In the genomic region with DNA sequence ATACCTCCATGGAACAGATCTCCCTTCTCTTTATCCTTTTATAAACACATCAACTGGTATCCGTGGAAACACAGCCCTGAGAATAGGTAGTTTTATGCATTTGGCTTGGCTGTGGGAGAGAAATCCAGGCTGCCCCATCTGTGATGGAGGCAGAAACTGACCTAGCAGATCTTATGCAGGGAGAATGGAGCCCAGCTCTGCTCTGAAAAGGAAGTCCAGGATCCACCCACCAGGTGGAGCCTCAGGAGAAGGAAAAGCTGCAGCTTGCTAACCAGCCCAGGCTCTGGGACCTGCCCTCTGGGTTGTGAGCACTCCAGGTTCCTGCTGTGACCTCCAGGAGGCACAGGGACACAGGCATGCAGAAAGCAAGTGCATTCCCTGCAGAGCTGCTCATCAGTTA, we compare ENCODE assay signal across 8 mouse cellular contexts. TPM values are rescaled to one million over a fixed set of nuclear protein-coding genes. Genes with fewer than 3 reads are reported as not detected.
DNase-seq lines count a peak whose midpoint lies in the region; ATAC-seq and TF ChIP-seq lines count a peak whose summit lies in the region.

No protein-coding gene starts in this region.

- no peaks in the 10 kb centered on the region for H3K9me3 ChIP-seq in liver, postnatal 0 days (ENCODE audit: low read length)

- no peak overlapping the region for H3K4me3 ChIP-seq in testis, adult 2 months (ENCODE audit: control insufficient read depth, low read depth, low read length)
- H3K4me3 ChIP-seq in liver, postnatal 0 days (ENCODE audit: low read depth, low read length) = no peak overlapping the region

- ATAC-seq in liver, postnatal 0 days = no peak
- ATAC-seq in activated CD4-positive, CD25-positive, alpha-beta regulatory T cell, adult 4 months = no peak

- peak; percentile 37 to 67 for DNase-seq in cerebellum, postnatal 14 days
- DNase-seq in cerebellum, adult 11 months = no peak
- DNase-seq in testis, postnatal 14 days (ENCODE audit: low spot score) = no peak
- DNase-seq in kidney, adult 9 months = peak; percentile 51
- no peak for DNase-seq in liver, postnatal 0 days
- peak; percentile 69 for DNase-seq in right cerebral cortex, postnatal 25 days

- no peak for TF ChIP-seq EP300 in liver, postnatal 0 days (IDR thresholded peaks at IDR 0.05; ENCODE audit: low read depth)

- no peak overlapping the region for H3K9ac ChIP-seq in liver, postnatal 0 days (replicated peaks)

- TF ChIP-seq POLR2A in testis, adult 2 months (IDR thresholded peaks at IDR 0.05; ENCODE audit: control insufficient read depth, low read depth, low read length) = no peak

- no peak overlapping the region for H3K27ac ChIP-seq in testis, adult 2 months (ENCODE audit: control insufficient read depth, insufficient read depth, low read depth, low read length)
- H3K27ac ChIP-seq in liver, postnatal 0 days (ENCODE audit: low read depth) = no peak overlapping the region

- peaks cover 10% of the 10 kb centered on the region for H3K4me1 ChIP-seq in testis, adult 2 months (ENCODE audit: control insufficient read depth, insufficient read depth, low read length)
- peaks cover 3% of the 10 kb centered on the region; the same call in 1 of the 2 replicates for H3K4me1 ChIP-seq in liver, postnatal 0 days (ENCODE audit: insufficient read depth)

- 14% methylated on average over 1 of the region's 1 CpGs for WGBS in liver, postnatal 0 days (ENCODE audit: insufficient replicate concordance)

- H3K27me3 ChIP-seq in testis, adult 2 months (ENCODE audit: control insufficient read depth, insufficient read depth, low read length) = no peaks in the 10 kb centered on the region
- peaks cover 14% of the 10 kb centered on the region; the same call in 1 of the 2 replicates for H3K27me3 ChIP-seq in liver, postnatal 0 days (ENCODE audit: insufficient read depth, low read length)

- H3K36me3 ChIP-seq in testis, adult 2 months (ENCODE audit: control insufficient read depth, insufficient read depth, low read length) = no peaks in the 10 kb centered on the region
- H3K36me3 ChIP-seq in liver, postnatal 0 days (replicated peaks; ENCODE audit: insufficient read depth, low read length) = no peaks in the 10 kb centered on the region

- no peak overlapping the region for H3K4me2 ChIP-seq in liver, postnatal 0 days (ENCODE audit: low read depth, low read length)

- TF ChIP-seq CTCF in testis, adult 2 months (IDR thresholded peaks at IDR 0.05; ENCODE audit: control insufficient read depth, insufficient read depth, insufficient replicate concordance, low read depth, low read length) = peak; percentile 29; the same call in 1 of the 2 replicates
- peak; percentile 33 for TF ChIP-seq CTCF in liver, postnatal 0 days (IDR thresholded peaks at IDR 0.05; ENCODE audit: low read depth)

RNA-seq across cellular contexts. Expression of a gene that starts 7.6 kb away (rescaled TPM):
- 0.36 TPM in 1 of 2 replicates, not detected in the other for polyA plus RNA-seq in testis, adult 2 months (2012; rRNA removed)
- not detected in 2 replicates for polyA plus RNA-seq in liver, postnatal 0 days (2015; fragmentation: Nextera tagmentation; extraction: Ambion mirVana)
- polyA plus RNA-seq in activated CD4-positive, CD25-positive, alpha-beta regulatory T cell, adult 4 months (2017; shearing (Covaris generic)) = not detected

RNA-seq across cellular contexts. Expression of a gene that starts 9.5 kb away (rescaled TPM):
- polyA plus RNA-seq in testis, adult 2 months (2012; rRNA removed) = 0.10 and 0.11 TPM in 2 replicates
- polyA plus RNA-seq in liver, postnatal 0 days (2015; fragmentation: Nextera tagmentation; extraction: Ambion mirVana) = not detected in 2 replicates
- polyA plus RNA-seq in activated CD4-positive, CD25-positive, alpha-beta regulatory T cell, adult 4 months (2017; shearing (Covaris generic)) = under 1 TPM in 1 of 2 experiments, not detected in 1; 0.36 TPM

RNA-seq across cellular contexts. Expression of a gene that starts 32.6 kb away (rescaled TPM):
- not detected in 2 replicates for polyA plus RNA-seq in testis, adult 2 months (2012; rRNA removed)
- not detected in 2 replicates for polyA plus RNA-seq in liver, postnatal 0 days (2015; fragmentation: Nextera tagmentation; extraction: Ambion mirVana)
- not detected for polyA plus RNA-seq in activated CD4-positive, CD25-positive, alpha-beta regulatory T cell, adult 4 months (2017; shearing (Covaris generic))

RNA-seq across cellular contexts. Expression of a gene that starts 33.4 kb away (rescaled TPM):
- 9.5 and 9.8 TPM in 2 replicates for polyA plus RNA-seq in testis, adult 2 months (2012; rRNA removed)
- polyA plus RNA-seq in liver, postnatal 0 days (2015; fragmentation: Nextera tagmentation; extraction: Ambion mirVana) = 4.6 and 5.0 TPM in 2 replicates
- 10 to 100 TPM in 1 of 2 experiments, 1 to 10 TPM in 1; 9.3 to 11.8 TPM for polyA plus RNA-seq in activated CD4-positive, CD25-positive, alpha-beta regulatory T cell, adult 4 months (2017; shearing (Covaris generic))

RNA-seq across cellular contexts. Expression of a gene that starts 39.5 kb away (rescaled TPM):
- polyA plus RNA-seq in testis, adult 2 months (2012; rRNA removed) = 29.4 and 33.7 TPM in 2 replicates
- polyA plus RNA-seq in liver, postnatal 0 days (2015; fragmentation: Nextera tagmentation; extraction: Ambion mirVana) = 14.1 and 15.2 TPM in 2 replicates
- polyA plus RNA-seq in activated CD4-positive, CD25-positive, alpha-beta regulatory T cell, adult 4 months (2017; shearing (Covaris generic)) = 10 to 100 TPM; 11.5 to 30.4 TPM

Comparison
In these comparisons a context has a peak if more than half of its experiments do, and no peak if none do; other contexts are left out.
1. DNase-seq: peak in cerebellum, postnatal 14 days (2 of 2), kidney, adult 9 months (single experiment) and right cerebral cortex, postnatal 25 days (single experiment); none in cerebellum, adult 11 months (single experiment), testis, postnatal 14 days (single experiment) and liver, postnatal 0 days (single experiment).